Mouse (Mus musculus) spleen, adult 2 months (tissue): Measurements from ENCODE around the gene Erf. TPM values are rescaled to one million over a fixed set of nuclear protein-coding genes. Genes with fewer than 3 reads are reported as not detected.

Experiments used
- DNase-seq, 2 experiments: peaks; one replicate each; pipeline versions ENCODE4 v3.0.0 to v3.0.0-alpha.2; 2012 to 2021; ENCODE audit warnings: low spot score in 2 of 2, low read depth in 1 of 2
- H3K27ac ChIP-seq: fragments of 200-500 bp; 2 replicates; pipeline ENCODE4 v1.5.1; 2012; ENCODE audit warnings: low read length, inconsistent platforms; ENCODE audit not compliant: insufficient read depth
- H3K27me3 ChIP-seq: fragments of 200-500 bp; 2 replicates; pipeline ENCODE4 v1.6.1; 2012; ENCODE audit warnings: mild to moderate bottlenecking, moderate library complexity, low read length, inconsistent platforms; ENCODE audit not compliant: control insufficient read depth, insufficient read depth
- H3K36me3 ChIP-seq: fragments of 200-500 bp; 2 replicates; pipeline ENCODE4 v1.6.1; 2012; ENCODE audit warnings: mild to moderate bottlenecking, low read length, inconsistent platforms; ENCODE audit not compliant: control insufficient read depth, insufficient read depth
- H3K4me1 ChIP-seq: fragments of 200-500 bp; 2 replicates; pipeline ENCODE4 v1.6.1; 2011; ENCODE audit warnings: inconsistent platforms; ENCODE audit not compliant: control insufficient read depth, insufficient read depth, insufficient read length
- H3K4me3 ChIP-seq: fragments of 200-500 bp; 2 replicates; pipeline ENCODE4 v1.5.1; 2011; ENCODE audit warnings: mild to moderate bottlenecking, inconsistent platforms; ENCODE audit not compliant: insufficient read depth, insufficient read length; ENCODE audit errors: extremely low read depth
- CTCF ChIP-seq: fragments of 200-500 bp; IDR thresholded peaks from 2 replicates; pipeline ENCODE4 v1.5.1; 2011; ENCODE audit warnings: mild to moderate bottlenecking, inconsistent platforms; ENCODE audit not compliant: insufficient read depth, insufficient read length, insufficient replicate concordance; ENCODE audit errors: extremely low read depth
- POLR2A ChIP-seq: fragments of 200-500 bp; IDR thresholded peaks from 2 replicates; pipeline ENCODE4 v1.6.1; 2011; ENCODE audit warnings: low read depth, low read length, inconsistent platforms
- whole genome bisulfite sequencing: fragments of 180-500 bp; shearing (Covaris S2); methylation state at CpG from one replicate; pipeline ENCODE4 v1.1.7; 2018; 5-methylcytosine and 5-hydroxymethylcytosine counted together
- polyA plus RNA-seq: library from polyadenylated mRNA; depleted of rRNA; stranded (reverse); fragments of >200 nt; gene quantifications from 2 replicates; pipeline ENCODE4 v1.2.3, GENCODE M21; 2012

The Erf gene
- polyA plus RNA-seq, 1 experiment, result 17.2 TPM

DNA sequence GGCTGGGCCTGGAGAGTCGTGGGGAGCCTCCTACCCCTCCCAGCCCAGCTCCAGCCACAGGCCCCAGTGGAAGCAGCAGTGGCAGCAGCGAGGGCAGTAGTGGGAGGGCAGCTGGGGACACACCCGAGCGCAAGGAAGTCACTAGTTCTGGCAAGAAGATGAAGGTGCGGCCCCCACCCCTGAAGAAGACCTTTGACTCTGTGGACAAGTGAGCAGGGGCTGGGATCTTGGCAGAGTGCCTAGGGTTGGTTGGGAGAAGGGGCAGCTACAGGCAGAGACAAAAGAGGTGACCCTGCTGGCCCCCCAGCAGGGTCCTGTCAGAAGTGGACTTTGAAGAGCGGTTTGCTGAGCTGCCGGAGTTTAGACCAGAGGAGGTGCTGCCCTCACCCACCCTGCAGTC lies 41.5 kb upstream of the Erf start:
- no peak overlapping the region for H3K4me3 ChIP-seq
- WGBS, result 82% methylated on average over 7 of the region's 7 CpGs

GRCm38 (mm10) chr7:25290911-25291310 lies 40.4 kb upstream of the Erf start:
- Histone ChIP-seq H3K4me1 (peaks cover under 1% of the 10 kb centered on the region; the same call in 1 of the 2 replicates), H3K27me3 (no peaks in the 10 kb centered on the region), H3K4me3 (no peak overlapping the region), H3K27ac (no peak overlapping the region), H3K36me3 (peaks cover 66% of the 10 kb centered on the region)
- 85% methylated on average over 2 of the region's 2 CpGs for WGBS
- no peak for DNase-seq
- TF ChIP-seq POLR2A (no peak), CTCF (no peak)

More for the DNA sequence above, 41.5 kb upstream of the Erf start:
- Histone ChIP-seq H3K4me1 (peaks cover 7% of the 10 kb centered on the region), H3K36me3 (peaks cover 57% of the 10 kb centered on the region), H3K27ac (no peak overlapping the region), H3K27me3 (no peaks in the 10 kb centered on the region)
- no peak for TF ChIP-seq POLR2A
- TF ChIP-seq CTCF, result no peak
- DNase-seq, result no peak

DNA sequence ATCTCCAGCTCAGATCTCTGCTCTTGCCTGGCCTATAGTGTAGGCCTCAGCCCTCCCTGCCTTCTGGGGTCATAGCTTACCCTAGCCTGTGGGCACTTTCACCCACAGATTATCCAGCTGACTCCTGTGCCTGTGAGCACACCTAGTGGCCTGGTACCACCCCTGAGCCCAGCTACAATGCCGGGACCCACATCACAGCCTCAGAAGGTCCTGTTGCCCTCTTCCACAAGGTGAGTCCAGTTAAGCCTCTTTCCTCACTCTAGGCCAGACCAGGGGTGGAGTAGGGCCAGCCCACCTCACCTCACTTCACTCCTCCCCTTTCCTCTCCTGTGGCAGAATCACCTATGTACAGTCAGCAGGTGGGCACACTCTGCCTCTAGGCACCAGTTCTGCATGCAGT lies 39.9 kb upstream of the Erf start:
- WGBS, result 96% methylated on average over 1 of the region's 1 CpGs
- Histone ChIP-seq H3K4me3 (no peak overlapping the region), H3K27ac (no peak overlapping the region), H3K27me3 (no peaks in the 10 kb centered on the region), H3K4me1 (no peaks in the 10 kb centered on the region), H3K36me3 (peaks cover 71% of the 10 kb centered on the region)
- TF ChIP-seq POLR2A, result no peak
- no peak for TF ChIP-seq CTCF
- DNase-seq, result no peak

GRCm38 (mm10) chr7:25289925-25290324 lies 39.4 kb upstream of the Erf start:
- WGBS, result 98% methylated on average over 3 of the region's 3 CpGs
- H3K36me3 ChIP-seq, result peaks cover 76% of the 10 kb centered on the region

GRCm38 (mm10) chr7:25288721-25289120 lies 38.2 kb upstream of the Erf start:
- H3K4me3 ChIP-seq, result no peak overlapping the region
- no peak overlapping the region for H3K27ac ChIP-seq
- peaks cover 77% of the 10 kb centered on the region for H3K36me3 ChIP-seq
- DNase-seq, result no peak
- TF ChIP-seq CTCF (no peak), POLR2A (no peak)
- WGBS, result 93% methylated on average over 3 of the region's 3 CpGs
- H3K27me3 ChIP-seq, result no peaks in the 10 kb centered on the region
- peaks cover 4% of the 10 kb centered on the region; the same call in 1 of the 2 replicates for H3K4me1 ChIP-seq

More at GRCm38 (mm10) chr7:25289925-25290324, 39.4 kb upstream of the Erf start:
- no peak for DNase-seq
- no peak overlapping the region for H3K4me3 ChIP-seq
- H3K27ac ChIP-seq, result no peak overlapping the region
- TF ChIP-seq POLR2A (no peak), CTCF (no peak)
- H3K4me1 ChIP-seq, result no peaks in the 10 kb centered on the region
- no peaks in the 10 kb centered on the region for H3K27me3 ChIP-seq

GRCm38 (mm10) chr7:25288011-25288410 lies 37.5 kb upstream of the Erf start:
- 97% methylated on average over 12 of the region's 12 CpGs for WGBS

GRCm38 (mm10) chr7:25286989-25287388 lies 36.4 kb upstream of the Erf start:
- DNase-seq, result no peak
- H3K36me3 ChIP-seq, result peaks cover 64% of the 10 kb centered on the region
- WGBS, result 92% methylated on average over 8 of the region's 8 CpGs
- H3K4me1 ChIP-seq, result peaks cover 8% of the 10 kb centered on the region; the same call in 1 of the 2 replicates
- no peak overlapping the region for H3K27ac ChIP-seq
- no peaks in the 10 kb centered on the region for H3K27me3 ChIP-seq
- no peak overlapping the region for H3K4me3 ChIP-seq
- TF ChIP-seq CTCF, result no peak
- TF ChIP-seq POLR2A, result no peak

More at GRCm38 (mm10) chr7:25288011-25288410, 37.5 kb upstream of the Erf start:
- Histone ChIP-seq H3K36me3 (peaks cover 73% of the 10 kb centered on the region), H3K4me1 (peaks cover 8% of the 10 kb centered on the region; the same call in 1 of the 2 replicates), H3K27ac (no peak overlapping the region), H3K27me3 (no peaks in the 10 kb centered on the region), H3K4me3 (no peak overlapping the region)
- no peak for DNase-seq
- TF ChIP-seq CTCF (no peak), POLR2A (no peak)
